Mouse (Mus musculus) heart, postnatal 0 days (tissue): ENCODE data around the gene Gm43518.

ENCODE experiments used
- CTCF ChIP-seq: IDR thresholded peaks from 2 replicates; pipeline ENCODE4 v1.5.1; 2016; ENCODE audit warnings: antibody characterized with exemption, control low read depth, low read depth
- EP300 ChIP-seq: IDR thresholded peaks from 2 replicates; pipeline ENCODE4 v1.6.1; 2016; ENCODE audit warnings: antibody characterized with exemption, low read depth

DNA sequence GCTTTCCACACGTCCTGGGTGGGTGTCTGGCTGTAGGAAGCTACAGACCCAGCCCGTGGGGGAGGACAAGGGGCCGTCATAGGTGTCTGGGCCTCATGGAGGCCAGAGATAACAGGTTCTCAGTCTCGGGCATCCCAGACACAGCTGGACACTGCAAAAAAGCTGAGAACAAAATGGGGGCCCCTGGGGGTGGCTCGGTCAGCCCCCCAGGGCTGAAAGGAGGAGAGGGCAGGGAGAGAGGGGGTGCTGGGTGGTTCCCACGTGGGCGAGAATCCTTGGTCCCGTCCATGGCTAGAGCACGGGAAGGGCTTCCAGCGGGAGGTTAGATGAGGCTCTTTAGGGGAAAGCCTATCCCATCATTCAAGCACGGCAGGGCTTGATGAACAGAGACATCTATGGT lies 55.6 kb downstream of the Gm43518 start:
- TF ChIP-seq EP300 (no peak), CTCF (no peak)
